Mouse (Mus musculus): Measurements from ENCODE around the gene Mecom.
"Not testable (repeated sequence)": the region's sequence is repeated elsewhere in the genome, so short reads cannot be mapped to it uniquely, and the experiment has no call there.

Gene Mecom

DNA sequence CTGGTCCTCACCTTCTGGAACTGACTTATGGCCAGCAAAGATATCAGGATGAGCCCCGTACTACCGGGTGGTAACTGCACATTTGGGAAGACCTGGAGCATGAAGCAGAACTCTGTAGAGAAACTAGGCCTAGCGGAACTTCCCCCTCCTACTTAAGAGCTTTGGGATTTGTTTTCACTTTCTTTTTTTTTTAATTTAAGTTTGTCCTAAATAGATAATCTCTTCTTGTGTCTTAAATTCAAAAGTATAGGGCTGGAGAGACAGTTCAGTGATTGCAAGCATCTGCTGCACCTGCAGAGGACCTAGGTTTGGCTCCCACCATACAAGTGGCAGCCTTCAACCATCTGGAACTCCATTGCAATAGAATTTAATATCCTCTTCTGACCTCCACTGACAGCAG, at the start of gene Mecom:
TSS of gene Mecom (minus strand) at position 101 of the 400 bp plus-strand sequence.
- no peak for DNase-seq

DNA sequence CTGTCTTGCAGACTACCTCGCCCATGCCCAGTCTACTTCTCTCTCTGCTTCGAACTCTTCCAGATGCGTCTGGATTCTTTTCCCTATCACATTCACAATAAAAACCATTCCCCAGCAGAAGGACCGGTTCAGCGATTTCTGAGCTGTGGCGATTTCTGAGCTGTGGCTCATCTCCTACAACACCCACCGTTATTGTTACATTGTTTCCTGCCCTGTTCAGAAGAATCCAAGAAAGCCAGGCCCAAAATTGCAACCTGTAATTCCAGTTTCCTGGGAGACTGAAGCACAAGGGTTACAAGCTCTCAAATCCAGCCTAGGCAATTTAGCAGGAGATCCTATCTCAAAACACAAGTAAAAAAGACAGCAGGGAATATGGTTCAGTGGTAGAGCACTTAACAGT, 49.5 kb upstream of the Mecom start:
- no peak for DNase-seq

DNA sequence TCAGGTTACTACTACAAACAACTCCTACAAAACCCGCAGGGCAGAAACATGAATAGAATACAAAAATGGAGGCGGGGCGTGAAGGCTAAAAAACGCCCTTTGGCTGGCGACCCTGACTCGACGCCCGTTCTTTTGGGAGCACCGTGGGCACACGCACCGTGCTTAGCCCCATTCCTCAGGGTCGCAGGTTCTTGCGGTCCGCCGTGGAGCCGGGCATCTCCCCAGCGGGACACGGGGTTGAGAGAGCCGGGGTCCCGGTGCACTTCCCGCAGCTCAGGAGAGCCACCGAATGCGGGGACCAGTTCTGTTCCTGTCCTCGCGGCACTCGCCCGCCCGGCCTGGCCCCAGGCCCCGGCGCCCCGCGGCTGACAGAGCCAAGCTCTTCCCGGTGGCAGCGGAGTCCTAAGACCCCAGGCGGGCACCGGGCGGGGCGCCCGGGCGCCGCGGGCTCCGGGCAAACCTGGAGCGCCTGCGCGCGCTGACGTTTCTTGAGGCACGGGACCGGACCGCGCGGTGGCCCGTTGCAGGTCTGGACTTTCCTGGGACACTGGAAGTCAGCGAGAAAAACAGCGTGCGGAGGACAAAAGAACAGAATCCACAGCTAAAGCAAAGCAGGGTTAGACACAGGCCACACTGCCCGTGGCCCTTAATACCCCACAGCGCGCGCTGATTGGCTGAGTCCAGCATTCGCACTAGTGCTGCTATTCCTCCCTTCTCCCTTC, 47.5 kb upstream of the Mecom start:
- no peak for DNase-seq

DNA sequence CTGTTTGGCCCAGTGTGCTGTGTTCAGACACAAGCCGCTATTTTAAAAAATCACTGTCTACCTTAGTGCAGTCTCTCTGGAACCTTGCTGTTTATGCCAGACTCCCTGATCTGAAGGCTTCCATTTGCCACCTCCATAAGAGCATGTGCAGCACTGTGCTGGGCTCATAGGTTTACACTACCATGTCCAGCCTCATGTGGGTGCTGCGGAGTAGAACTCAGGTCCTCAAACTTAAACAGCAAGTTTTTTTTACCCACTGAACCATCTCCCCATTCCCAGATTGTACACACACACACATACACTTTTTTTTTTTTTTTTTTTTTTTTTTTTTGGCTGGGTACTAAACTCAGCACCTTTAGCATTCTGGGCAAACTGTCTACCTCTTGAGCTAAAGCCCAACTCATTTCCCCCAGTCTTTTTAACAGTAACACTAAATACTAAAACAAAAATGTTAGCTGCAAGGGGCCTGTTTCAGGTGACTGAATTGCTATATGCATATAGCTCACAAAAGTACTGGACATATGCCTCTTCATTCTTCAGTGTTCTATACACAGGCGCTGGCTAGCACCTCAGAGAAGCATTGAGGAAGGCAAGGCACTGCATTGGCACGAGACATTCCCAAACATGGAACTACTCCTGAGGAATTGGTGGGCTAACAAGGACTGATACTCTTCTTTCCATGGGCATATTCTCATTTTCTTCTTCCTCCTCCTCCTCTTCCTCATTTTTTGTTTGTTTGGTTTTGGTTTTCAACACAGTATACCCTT, 46.1 kb upstream of the Mecom start:
- DNase-seq = no peak

DNA sequence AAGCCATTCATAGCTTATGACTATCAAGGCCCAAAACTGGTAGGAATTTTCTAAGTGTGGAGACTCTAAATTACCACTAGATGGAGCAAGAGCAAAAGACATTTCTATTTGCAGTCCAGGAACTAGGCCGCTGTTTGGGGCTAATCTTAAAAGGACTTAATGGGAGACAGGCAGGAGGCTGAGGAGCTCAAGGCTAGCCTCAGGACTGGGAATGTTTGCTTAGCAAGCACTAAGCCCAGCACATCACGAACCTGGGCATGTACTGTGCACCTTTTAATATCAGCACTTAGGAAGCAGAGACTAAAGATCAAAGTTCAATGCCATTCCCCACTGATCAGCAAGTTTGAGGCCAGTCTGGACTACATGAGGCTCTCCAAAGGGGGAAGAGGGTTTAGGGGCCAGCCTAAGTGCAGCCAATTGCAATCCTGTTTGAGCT, 44.6 kb upstream of the Mecom start:
- DNase-seq = no peak

DNA sequence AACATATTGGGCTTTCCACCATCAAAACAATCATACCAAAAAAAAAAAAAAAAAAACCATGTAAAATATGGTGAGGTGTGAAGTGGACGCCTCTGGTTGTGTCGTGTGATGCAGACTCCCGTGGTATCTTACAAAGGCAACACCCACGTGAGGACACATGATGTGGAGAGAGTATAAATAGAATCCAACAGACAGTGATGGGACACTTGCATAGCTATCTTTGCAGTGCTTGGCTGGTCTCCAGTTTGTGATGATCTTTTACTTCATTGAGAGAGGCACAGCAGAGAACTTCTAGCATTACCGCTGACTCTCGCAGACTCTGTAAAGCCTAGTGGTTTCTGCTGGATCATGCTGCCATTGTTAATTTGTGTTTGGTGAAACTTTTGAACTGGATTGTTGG, 41.1 kb upstream of the Mecom start:
- DNase-seq = no peak

DNA sequence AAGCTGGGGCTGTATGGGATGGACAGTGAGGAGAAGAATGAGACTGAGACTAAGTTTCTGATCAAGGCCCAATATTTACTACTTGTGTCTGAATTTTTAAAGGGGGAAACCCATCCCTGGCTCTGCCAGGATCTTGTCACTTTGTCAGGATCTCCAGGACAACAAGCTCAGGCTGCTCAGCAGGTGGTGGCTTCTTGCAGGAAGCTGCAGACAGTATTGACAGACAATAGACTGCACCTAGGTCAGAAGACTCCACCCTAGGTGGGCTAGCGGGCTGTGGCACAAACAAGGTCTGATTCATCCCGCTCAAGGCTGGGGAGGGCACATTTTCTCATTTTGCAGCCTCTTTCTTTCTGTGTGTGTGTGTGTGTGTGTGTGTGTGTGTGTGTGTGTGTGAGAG, 25.7 kb upstream of the Mecom start:
- no peak for DNase-seq

DNA sequence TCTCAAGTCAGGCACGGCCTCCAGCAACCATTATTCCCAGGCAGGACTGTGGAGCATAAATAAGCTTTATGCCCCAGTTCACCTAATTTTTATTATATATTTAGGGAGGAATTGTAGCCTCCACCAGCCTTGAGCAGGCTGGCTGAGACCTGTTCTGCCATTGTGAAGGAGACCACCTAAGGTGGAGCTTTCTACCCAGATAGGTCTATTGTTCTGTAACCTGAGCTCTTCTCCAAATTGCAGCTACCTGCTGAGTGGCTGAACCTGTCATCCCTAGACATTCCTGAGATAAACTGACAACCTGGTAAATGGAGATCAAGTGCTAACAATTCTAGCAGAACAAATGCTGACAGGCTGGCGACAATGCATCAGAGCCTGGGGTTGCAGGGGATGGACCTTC, 18.5 kb upstream of the Mecom start:
- DNase-seq = not testable (repeated sequence)

DNA sequence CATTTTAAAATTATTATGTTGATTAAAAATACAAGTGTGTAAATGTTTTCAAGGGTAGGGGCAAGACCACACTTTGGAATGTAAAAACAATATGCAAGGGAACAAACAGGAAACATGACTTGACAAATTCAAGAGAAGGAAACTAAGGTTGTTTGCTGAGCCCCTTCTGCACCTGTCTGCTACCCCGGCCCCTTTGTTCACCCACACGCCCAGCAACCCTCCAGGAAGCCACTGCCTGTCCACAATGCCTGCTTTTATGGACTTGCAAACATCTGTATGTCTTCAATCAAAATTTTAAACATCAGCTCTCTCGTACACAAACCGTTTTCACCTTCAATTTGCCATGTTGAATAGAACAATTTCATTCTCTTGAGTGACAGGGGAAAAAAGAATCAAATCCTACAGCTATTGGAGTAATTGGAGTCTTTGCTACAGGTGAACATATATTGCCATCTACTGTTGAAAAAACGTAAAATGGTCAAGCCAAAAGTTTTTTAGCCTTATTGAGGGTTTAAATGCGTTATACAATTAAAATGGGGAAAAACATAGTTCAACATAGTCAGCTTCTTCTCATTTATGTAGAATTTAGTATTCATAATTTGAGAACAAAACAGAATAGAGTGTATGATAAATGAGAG, 13.0 kb upstream of the Mecom start:
- no peak for DNase-seq

DNA sequence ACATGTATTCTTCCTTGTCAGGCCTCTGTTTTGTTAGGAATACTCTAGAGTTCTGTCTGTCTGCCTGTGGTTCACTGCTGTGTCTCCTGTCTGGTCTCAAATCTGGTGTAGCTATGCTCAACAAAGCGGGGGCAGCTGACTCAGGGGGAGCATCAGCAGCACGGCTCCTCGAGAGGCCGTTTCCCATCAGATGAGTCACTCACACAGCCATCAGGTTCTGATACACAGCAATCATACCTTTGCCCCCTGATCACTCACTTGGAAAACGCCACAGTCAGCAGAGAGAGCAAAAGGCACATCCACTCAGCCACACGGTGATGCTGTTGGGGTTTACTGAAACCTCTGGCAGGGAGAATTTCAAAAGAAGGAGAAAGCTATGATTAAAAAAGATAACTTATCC, 5.9 kb upstream of the Mecom start:
- no peak for DNase-seq

DNA sequence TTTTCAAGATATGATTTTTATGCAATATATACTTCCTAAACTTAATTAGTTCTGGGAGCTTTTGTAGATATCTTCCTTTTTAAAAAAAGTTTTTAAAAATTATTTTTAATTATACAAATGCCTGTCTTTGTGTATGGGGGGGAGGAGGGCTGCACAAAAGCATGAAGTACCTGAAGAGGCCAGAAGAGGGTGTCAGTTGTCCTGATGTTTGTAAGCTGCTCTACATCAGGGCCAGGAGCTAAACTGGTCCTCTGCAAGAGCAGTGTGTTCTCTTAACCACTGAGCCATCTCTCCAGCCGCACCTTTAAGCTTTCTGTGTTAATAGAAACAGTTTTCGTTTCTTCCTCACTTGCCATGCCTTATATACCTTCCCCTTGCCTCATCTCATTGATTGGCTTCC, 2.4 kb upstream of the Mecom start:
- DNase-seq = no peak

DNA sequence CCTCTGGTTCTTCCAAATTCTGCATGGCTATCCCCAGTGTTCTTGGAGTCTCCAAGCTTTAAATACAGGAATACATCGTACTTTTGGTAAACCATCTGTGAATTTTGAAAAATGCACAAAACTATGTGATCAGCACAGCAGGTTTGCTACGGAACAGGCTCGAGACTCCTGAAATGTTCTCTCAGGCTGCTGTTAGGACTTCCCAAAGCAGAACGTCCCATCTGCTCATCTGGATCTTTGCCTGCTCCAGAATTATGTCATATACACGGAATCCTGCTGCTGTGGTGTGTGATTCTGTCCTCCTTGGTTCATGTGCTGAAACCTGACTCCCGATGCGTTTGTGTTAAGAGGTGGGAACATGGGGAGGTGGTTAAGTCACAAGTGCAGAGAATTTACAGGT, 1.1 kb upstream of the Mecom start:
- no peak for DNase-seq

DNA sequence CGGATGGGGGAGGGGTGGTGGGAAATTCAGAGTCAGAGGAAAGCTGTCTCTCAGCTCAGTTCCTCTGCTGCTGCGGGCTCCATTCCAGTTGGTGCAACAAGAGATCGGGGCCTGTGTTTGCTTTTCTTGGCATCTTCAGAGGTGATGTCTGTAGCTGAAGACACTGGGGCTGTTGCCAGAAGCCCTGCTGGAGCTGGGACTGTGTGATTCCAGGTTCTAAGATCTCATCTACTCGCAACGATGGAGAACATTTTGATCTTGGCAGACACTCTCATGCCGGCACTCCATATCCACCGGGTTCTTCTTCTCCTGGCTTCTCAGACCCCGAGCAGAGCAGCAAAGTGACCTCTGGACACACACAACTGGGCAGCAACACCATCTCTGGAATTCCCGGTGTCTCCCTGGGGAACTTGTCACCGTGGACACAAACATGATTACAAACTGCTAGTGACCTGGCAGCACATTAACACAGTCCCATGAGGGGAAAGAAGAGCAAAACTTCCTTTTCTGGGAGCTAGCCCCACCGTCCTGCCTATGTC, 908 bp downstream of the Mecom start:
- DNase-seq = no peak

DNA sequence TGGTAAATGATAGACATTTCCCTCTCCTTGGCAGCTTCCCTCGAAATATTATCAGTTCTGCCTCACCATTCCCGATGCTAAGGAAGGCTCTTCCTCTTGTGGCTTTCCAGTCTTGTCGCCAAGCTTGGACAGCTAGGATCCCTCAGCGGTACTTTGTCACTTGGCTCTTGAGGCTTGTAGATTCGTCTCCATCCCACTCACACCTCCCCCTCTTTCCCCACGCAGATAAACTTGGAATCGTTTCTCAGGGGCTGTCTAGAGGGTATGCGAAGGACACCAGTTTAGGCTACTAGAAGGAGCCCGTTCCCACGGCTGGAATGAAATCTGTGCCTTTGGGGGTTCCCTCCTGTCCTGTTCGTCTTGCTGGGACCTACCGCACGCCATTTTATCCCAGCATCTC, 1.4 kb downstream of the Mecom start:
- no peak for DNase-seq

DNA sequence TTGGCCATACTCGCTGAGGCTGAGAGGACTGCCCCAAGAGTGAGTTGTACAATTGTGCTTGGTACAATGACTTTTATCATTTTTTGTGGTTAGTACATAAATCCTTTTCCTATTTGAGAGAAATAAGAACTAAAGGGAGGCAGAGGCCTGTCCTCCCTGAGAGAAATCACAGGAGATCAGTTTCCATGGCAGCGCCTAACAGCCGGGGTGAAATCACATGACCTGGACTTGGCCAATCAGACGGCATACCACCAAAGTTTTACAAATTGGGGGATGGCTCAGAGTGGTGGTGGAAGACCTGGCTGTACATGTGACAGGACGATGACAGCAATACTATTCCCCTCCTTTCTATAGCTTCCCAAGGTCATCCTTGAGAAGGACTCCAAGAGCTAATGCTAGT, 2.6 kb downstream of the Mecom start:
- no peak for DNase-seq

DNA sequence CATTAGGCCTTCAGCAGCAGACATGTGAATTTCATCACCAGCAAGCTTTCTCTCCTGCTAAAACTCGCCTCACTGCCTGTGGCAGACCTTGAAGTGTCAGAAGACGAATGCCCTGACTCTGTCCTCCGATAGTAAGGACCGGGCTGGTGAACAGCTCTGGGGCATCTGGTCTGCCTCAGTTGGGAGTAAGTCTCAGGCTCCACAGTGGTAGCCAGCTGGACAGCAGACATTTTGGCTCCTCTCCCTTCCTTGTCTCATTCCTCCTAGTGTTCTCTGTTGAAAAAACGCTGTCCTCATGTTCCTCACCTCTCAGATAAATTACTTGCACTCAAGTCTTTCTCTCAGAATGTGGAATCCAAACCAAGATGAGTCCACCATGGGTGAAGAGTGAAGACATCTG, 3.5 kb downstream of the Mecom start:
- DNase-seq = no peak

DNA sequence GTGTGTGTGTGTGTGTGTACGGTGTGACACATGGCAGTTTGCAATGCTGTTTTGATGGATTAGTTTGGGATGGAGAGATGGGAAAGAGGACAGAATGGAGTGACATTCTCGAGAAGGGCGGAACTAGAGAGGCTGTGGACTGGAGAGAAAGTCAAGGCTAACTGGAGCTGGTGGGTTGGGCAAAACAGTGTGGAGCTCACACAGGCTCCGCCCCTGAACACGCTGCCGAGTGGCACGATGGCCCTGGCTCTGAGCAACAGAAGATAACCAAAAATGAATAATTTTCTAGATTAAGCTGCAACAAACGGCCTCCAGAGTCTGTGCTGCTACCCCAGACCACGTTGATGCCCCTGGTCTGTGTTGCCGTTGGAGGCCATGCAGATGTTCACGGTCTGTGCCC, 12.0 kb downstream of the Mecom start:
- no peak for DNase-seq

DNA sequence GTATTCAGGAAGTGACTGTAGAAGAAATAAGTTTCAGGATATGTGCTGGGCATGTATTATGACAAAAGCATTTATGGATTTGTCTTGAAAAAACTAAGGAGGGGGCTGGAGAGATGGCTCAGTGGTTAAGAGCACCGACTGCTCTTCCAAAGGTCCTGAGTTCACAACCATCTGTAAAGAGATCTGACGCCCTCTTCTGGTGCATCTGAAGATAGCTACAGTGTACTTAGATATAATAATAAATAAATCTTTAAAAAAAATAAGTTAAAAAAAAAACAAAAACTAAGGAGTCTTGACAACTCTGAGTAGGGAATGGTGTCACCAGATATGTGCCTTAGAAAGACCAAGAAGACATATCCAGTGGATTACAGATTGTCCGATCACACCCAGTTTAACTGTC, 27.1 kb downstream of the Mecom start:
- not testable (repeated sequence) for DNase-seq

DNA sequence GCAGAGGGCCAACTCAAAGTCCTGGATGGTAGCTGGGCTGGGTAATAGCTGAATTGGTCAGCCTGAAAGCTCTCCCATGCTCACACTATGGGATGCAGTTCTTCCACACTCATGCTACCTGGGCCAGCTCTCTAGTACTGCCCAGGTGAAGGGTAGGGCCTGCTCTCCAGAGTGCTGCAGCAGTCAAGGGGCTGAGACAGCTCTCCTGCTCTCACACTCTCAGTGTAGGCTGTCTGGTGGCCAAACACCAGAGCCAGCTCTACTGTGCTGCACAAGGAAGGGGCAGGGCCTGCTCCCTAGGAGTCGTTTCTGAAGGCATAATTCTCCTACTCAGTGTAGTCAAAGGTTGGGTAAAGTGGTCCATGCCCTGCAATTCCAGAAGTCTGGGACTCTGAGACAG, 28.4 kb downstream of the Mecom start:
- DNase-seq = no peak

DNA sequence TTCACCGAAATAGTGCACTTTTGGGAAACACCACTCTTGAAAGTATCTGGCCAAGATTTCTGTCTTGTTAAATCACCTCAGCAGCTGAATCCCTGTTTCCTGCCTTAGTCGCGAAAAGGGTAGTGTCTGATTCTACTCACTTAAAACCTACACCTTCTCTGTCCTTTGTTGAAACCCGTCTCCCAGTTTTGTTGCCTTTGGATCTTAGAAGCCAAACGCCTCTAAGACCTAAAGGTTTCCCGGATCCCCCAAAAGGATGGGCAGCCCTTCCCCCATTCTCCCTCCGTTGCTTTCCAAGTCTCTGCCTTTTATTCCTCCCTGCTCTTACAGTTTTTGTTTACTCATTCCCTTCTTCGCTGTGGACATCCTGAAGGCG, 32.0 kb downstream of the Mecom start:
- DNase-seq = no peak

DNA sequence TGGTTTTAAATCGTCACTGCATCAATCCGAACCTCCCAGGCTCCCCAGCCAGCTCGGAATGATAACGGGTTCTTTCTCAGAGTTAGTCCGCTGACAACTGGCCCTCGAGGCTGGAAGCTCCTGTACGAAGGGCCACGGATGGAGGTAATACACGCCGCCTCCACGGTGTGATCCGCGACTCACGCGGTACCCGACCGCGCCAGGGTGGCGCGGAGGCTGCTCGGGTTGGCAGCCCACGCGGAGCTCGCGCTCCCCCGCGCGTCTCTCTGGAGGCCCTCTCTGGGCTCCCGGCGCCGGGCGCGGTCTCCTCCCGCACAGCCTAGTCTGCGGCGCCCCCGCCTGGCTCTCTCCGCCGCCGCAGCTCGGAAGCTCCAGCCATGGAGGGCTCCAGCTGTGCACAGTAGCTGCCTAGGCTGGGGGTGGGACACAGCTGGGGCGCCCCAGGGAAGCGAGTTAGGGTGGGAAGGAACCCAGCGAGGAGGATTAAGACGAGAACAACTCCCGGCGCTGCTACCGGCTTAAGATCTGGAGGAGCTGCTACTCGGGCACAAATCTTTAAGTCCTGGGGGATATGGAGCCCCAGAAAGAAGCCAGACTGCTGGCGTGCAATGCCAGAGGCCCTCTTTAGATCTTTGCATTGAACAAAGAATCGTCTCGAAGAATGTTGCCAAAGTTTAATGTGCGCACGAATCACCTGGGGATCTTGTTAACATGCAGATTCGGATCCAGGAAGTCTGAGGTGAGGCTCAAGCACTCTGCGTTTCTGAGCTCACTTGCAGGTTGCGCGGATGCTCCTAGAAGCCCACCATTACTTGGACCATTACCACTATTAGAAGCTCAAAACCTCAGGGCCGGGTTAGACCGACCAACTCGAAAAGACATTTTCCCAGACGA, 32.7 kb downstream of the Mecom start:
- DNase-seq = no peak

DNA sequence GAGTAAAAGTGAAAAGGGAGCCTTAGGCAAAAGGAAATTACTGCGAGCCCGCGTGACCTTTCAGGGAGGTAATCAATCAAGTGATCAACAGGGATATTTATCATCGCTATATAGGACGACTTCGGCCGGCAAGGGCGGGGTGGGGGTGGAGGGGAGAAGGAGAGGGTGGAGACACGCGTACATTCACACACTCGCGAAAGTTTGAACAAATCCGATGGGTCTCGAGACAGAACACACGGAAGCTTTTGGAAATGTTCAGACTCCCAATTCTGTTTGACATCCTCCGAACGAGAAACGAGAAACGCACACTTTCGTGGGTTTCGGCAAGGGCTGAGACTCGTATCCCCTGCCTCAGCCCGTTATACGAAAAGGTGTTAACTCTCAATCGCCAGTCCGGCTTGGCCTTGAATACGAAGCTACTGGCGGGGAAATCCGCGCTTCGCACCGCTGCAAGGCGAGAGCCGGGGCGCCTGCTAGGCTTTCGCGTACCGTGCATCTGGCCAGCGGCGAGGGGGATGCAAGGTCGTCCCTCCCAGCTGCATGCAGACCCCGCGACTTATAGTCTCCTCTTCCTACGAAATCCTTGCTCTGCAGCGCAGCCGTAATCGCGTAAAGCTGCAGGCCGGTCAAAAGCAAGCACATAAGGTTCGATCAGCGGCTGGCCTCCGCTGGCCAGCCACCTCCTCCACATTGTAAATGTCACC, 33.6 kb downstream of the Mecom start:
- no peak for DNase-seq
